Mouse (Mus musculus) ZHBTc4 (cell line): ENCODE measurements at regions not wholly inside any gene's neighbourhood (a gene's known extent, or its start where the extent isn't known, plus 50 kb on each side); places are given as distances from the start of the nearest gene placed in this dataset.
"Not testable (repeated sequence)": the region's sequence is repeated elsewhere in the genome, so short reads cannot be mapped to it uniquely, and the experiment has no call there.

Experiments
- DNase-seq: peaks from one replicate; pipeline ENCODE4 v3.0.0-alpha.2; 2011; ENCODE audit warnings: low read depth, low spot score

DNA sequence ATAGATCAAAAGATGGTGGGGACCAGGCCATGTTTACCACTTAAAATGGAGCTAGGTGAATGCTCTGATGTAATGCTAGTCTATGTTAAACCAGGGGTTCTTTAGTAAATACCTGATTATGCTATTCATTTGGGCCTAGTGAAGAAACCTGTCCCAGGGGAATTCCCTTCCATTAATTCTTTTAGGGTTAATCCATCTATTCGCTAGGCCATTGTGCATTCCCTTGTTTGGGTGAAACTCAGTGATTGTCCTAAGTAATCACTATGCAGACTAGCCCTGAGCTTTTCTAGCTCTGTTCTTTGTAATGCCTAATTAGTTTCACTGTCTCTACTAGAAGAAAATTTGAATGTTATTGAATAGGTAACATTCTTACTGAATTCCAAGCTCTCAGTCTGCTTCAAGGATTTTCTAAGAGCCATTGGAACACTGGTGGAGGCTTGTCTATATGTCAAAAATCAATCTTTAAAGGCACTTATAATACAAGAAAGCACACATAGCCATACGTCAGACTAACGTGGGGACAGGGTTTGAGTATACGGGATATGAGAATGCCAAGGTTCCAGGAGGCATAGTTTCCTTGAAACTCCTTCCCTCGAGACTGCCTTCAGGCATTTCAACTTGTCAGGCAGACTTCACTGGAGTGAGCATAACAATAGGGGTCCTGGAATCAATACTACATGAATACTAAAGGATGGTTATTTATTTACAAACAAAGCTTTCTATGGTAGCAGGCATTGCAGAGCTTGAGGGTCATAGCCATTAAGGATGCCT, 266.9 kb upstream of the 4930578C19Rik start:
- DNase-seq, result peak; percentile 78

- DNase-seq, result no peak
These were observed 226.0 kb upstream of the 4930578C19Rik start for GRCm38 (mm10) chrX:18687216-18687615.

GRCm38 (mm10) chrX:18667251-18667650, 206.1 kb upstream of the 4930578C19Rik start:
- DNase-seq, result not testable (repeated sequence)

GRCm38 (mm10) chrX:18663101-18663500, 201.9 kb upstream of the 4930578C19Rik start:
- no peak for DNase-seq

GRCm38 (mm10) chrX:18618581-18618980, 157.4 kb upstream of the 4930578C19Rik start:
- DNase-seq, result no peak
